Mouse (Mus musculus) midbrain, embryonic 11.5 days (tissue): Measurements from ENCODE around the gene Trp53rkb. TPM values are rescaled to one million over a fixed set of nuclear protein-coding genes. Genes with fewer than 3 reads are reported as not detected.

Experiments
- ATAC-seq: fragments of 200-750 bp; cut with Nextera tagmentation; 2 replicates; pipeline ENCODE4 v1.8.0; 2017; ENCODE audit warnings: moderate TSS enrichment, moderate library complexity; ENCODE audit not compliant: low FRiP score
- DNase-seq: peaks from one replicate; pipeline ENCODE4 v3.0.0; 2015; ENCODE audit warnings: low spot score; ENCODE audit errors: missing footprints
- H3K27ac ChIP-seq: fragments of 300-500 bp; sonication (generic); 2 replicates; pipeline ENCODE4 v1.5.1; 2014; ENCODE audit warnings: low read depth, low read length
- H3K27me3 ChIP-seq: fragments of 300-500 bp; sonication (generic); 2 replicates; pipeline ENCODE4 v1.6.1; 2014; ENCODE audit warnings: mild to moderate bottlenecking, low read length, moderate library complexity, mixed read lengths; ENCODE audit not compliant: control insufficient read depth, insufficient read depth
- H3K36me3 ChIP-seq: fragments of 300-500 bp; sonication (generic); 2 replicates; pipeline ENCODE4 v1.6.1; 2014; ENCODE audit warnings: mild to moderate bottlenecking, low read length, moderate library complexity, mixed read lengths; ENCODE audit not compliant: control insufficient read depth, insufficient read depth
- H3K4me1 ChIP-seq: fragments of 300-500 bp; sonication (generic); 2 replicates; pipeline ENCODE4 v1.6.1; 2014; ENCODE audit warnings: low read length; ENCODE audit not compliant: control insufficient read depth, insufficient read depth
- H3K4me2 ChIP-seq: fragments of 300-500 bp; sonication (generic); 2 replicates; pipeline ENCODE4 v1.6.1; 2014; ENCODE audit warnings: mild to moderate bottlenecking, moderate library complexity
- H3K4me3 ChIP-seq: fragments of 300-500 bp; sonication (generic); 2 replicates; pipeline ENCODE4 v1.5.1; 2014; ENCODE audit warnings: low read depth, low read length
- H3K9ac ChIP-seq: fragments of 300-500 bp; sonication (generic); 2 replicates; pipeline ENCODE4 v1.6.1; 2014; ENCODE audit warnings: low read length
- H3K9me3 ChIP-seq: fragments of 300-500 bp; sonication (generic); 2 replicates; pipeline ENCODE4 v1.6.1; 2016; ENCODE audit warnings: low read length; ENCODE audit not compliant: control insufficient read depth
- WGBS: fragments of 180-500 bp; shearing (Covaris S2); extraction: QIAGEN DNeasy Blood & Tissue Kit; methylation state at CpG from one replicate; pipeline ENCODE4 v1.1.7; 2014; 5-methylcytosine and 5-hydroxymethylcytosine counted together
- polyA plus RNA-seq: library from polyadenylated mRNA; unstranded; fragments of >200 nt; fragmentation: Nextera tagmentation; extraction: Ambion mirVana; gene quantifications from 2 replicates; pipeline ENCODE4 v1.2.1, GENCODE M21; 2014

The Trp53rkb gene
- polyA plus RNA-seq, 1 experiment from 2014 or later: 10.8 TPM

DNA sequence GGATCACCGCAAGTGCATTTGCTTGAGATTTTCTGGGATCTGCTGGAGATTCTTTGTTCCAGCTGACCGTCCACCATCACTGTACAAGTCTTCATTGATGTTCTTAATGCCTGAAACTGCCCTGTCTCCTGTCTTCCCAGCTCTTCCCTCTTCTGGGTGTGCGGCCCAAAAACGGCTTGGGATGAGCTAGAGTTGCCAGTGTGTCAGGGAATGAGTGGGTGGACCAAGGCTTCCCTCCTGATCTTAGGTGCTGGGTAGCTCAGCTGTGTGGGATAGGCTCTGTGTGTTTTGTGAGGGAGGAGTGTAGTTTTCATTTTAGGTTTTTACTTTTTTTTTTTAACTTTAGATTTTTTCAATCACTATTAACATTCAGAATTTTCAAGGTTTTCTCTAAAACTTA, 42.5 kb downstream of the Trp53rkb start:
- H3K9ac ChIP-seq: no peak overlapping the region
- no peak for DNase-seq
- H3K4me3 ChIP-seq: no peak overlapping the region
- no peaks in the 10 kb centered on the region for H3K4me1 ChIP-seq
- ATAC-seq: no peak
- no peak overlapping the region for H3K27ac ChIP-seq
- no peaks in the 10 kb centered on the region for H3K9me3 ChIP-seq
- H3K27me3 ChIP-seq: no peaks in the 10 kb centered on the region
- 87% methylated on average over 4 of the region's 4 CpGs for WGBS
- no peak overlapping the region for H3K4me2 ChIP-seq
- H3K36me3 ChIP-seq: no peaks in the 10 kb centered on the region

DNA sequence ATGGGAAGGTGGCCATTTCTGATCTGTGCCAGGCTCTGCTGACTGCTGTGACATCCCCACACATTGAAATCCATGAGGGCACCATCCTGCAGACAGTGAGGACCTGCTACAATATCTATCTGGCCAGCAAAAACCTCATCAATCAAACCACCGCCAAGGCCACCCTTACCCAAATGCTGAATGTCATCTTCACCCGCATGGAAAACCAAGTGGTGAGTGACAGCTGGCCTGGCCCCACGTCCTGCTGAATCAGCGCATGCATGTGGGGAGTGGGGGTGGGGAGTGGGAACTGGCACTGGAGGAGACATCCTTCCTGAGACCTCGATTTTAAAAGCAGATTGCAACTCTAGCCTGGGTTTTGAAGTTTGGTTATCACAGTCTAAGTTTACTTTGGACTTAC, 43.2 kb downstream of the Trp53rkb start:
- no peak for ATAC-seq
- no peak for DNase-seq
- no peaks in the 10 kb centered on the region for H3K27me3 ChIP-seq
- no peak overlapping the region for H3K9ac ChIP-seq
- H3K27ac ChIP-seq: no peak overlapping the region
- no peak overlapping the region for H3K4me2 ChIP-seq
- WGBS: 87% methylated on average over 5 of the region's 5 CpGs
- H3K4me3 ChIP-seq: no peak overlapping the region
- H3K36me3 ChIP-seq: no peaks in the 10 kb centered on the region
- H3K4me1 ChIP-seq: no peaks in the 10 kb centered on the region
- H3K9me3 ChIP-seq: no peaks in the 10 kb centered on the region

DNA sequence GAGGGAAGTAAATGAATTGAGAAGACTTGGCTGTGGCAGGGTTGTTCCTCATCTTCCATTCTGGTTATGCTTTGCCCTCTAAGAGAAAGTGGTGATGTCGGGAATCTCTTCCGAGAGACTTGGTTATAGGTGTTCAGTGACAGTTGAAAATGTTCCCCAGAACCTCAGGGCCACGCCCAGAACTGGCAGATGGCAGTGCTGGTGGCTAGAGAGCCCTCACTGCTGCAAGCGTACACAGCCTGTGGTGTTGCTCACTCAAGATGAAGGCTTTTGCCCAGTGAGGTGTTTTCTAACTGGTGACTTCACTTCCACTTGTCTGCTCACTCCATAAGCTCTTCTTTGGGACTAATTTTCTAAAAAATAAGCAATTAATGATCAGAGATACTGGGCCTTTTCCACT, 49.5 kb downstream of the Trp53rkb start:
- H3K9ac ChIP-seq: no peak overlapping the region
- H3K36me3 ChIP-seq: no peaks in the 10 kb centered on the region; the same call in 1 of the 2 replicates
- H3K27me3 ChIP-seq: no peaks in the 10 kb centered on the region
- no peak overlapping the region for H3K27ac ChIP-seq
- WGBS: 91% methylated on average over 4 of the region's 4 CpGs
- H3K4me2 ChIP-seq: no peak overlapping the region
- H3K4me1 ChIP-seq: no peaks in the 10 kb centered on the region
- ATAC-seq (no peak), DNase-seq (no peak)
- H3K9me3 ChIP-seq: no peaks in the 10 kb centered on the region
- no peak overlapping the region for H3K4me3 ChIP-seq

Other genes with a start within 250 kb of the Trp53rkb start
- gene Prex1, start 78.7 kb upstream of the Trp53rkb start, polyA plus RNA-seq: 16.5 and 19.8 TPM in 2 replicates
- gene Arfgef2, start 13.1 kb downstream of the Trp53rkb start, polyA plus RNA-seq: 4.4 and 4.6 TPM in 2 replicates
- gene Cse1l, start 113.5 kb downstream of the Trp53rkb start, polyA plus RNA-seq: 231 and 260 TPM in 2 replicates
- gene Stau1, start 203.8 kb downstream of the Trp53rkb start, polyA plus RNA-seq: 96.2 and 104 TPM in 2 replicates
- 40.6 and 42.5 TPM in 2 replicates for gene Ddx27, start 222.7 kb downstream of the Trp53rkb start, polyA plus RNA-seq